Mouse (Mus musculus) A20 (cell line): ENCODE measurements around the gene Plscr3.

Experiments used
- DNase-seq: peaks from one replicate; pipeline ENCODE4 v3.0.0-alpha.2; 2011; ENCODE audit warnings: low read depth, low spot score

Gene Plscr3

DNA sequence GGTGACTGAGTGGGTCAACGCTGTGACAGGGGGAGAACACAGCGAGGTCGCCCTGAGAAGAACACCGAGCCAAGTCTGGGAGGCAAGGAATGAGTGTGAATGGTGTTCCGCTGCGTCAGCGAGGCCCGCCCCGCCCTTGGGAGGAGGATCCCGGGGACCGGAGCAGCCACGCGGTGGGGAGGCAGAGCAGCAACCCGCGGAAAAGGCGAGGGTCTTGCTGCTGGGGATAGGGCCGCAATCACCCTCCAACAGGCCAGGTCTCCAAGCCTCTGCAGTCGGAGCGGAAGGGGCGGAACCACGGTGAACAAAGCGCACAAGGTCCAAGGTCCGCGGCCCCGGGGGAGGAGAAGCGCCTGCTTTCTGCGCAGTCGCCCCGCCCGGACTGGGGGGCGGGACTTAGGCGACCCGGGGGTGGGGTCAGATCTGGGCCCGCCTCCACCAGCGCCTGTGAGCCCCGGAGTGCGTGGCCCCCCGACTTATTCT is at the start of gene Plscr3:
Gene Plscr3, plus strand, starts transcription at position 179 of the 483 bp plus-strand sequence.
- peak; percentile 93 for DNase-seq

DNA sequence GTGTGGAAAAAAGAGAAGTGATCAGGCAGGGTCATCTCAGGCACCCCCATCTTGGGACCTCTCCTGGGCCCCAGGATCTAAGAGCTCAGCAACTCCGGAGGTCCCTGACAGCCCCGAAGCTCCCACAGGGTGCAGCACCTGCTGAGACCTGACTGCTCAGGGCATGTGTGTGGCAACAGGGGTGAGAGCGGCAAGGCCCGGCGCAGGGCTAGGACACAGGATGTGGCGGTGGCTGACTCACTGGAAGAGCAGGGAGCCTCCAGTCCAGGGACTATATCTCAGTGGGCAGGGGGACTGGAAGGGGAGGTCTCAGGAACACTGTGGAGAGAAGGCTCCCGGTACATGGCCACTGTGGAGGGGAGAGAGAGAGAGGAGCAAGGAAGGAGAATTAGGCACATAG is 48.3 kb upstream of the Plscr3 start:
- no peak for DNase-seq

DNA sequence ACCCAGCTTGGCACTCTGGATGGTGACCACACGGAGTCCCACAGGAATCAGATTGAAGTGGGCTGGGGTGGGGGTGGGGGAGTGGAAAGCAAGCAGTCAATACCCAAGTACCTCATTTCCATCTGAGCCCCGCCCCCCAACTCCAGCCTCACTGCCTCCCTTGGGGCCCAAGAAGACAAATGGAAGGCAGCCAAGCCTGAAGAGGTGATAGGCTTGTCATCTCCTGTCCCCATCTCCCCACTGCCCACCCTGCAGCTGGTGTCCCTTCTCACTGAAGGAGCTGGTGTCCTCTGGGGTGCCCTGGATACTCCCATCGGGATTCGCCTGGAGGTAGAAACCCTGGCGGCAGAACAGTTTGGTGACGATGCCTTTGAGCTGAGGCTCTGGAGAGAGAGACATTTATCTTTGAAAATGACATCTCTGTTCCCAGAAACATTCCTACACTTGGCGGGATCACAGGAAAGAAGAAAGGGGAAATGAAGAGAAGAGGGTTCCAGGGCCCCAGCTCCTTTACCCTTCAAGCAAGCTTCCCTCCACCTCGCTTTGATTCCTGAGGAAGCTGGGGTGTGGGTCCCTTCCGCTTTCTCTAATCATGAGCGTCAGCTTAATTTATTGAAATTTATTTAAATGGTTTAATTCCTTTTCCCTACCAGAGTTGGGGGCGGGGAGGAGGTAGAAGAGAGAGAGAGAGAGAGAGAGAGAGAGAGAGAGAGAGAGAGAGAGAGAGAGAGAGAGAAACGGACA is 46.6 kb upstream of the Plscr3 start:
- peak; percentile 98 for DNase-seq

DNA sequence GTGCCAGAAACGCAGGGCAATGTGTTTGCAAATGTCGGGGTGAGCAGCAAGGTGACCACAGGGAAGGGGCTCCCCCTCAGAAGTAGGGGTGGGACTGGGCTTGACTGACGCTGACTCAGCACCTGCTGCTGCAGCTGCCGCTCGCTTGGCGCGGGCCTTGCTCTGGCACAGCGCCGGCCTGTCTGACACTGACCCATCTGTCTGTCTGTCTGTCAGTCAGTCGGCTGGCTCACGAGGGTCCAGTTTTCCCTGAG is 46.1 kb upstream of the Plscr3 start:
- DNase-seq, result peak; percentile 97

DNA sequence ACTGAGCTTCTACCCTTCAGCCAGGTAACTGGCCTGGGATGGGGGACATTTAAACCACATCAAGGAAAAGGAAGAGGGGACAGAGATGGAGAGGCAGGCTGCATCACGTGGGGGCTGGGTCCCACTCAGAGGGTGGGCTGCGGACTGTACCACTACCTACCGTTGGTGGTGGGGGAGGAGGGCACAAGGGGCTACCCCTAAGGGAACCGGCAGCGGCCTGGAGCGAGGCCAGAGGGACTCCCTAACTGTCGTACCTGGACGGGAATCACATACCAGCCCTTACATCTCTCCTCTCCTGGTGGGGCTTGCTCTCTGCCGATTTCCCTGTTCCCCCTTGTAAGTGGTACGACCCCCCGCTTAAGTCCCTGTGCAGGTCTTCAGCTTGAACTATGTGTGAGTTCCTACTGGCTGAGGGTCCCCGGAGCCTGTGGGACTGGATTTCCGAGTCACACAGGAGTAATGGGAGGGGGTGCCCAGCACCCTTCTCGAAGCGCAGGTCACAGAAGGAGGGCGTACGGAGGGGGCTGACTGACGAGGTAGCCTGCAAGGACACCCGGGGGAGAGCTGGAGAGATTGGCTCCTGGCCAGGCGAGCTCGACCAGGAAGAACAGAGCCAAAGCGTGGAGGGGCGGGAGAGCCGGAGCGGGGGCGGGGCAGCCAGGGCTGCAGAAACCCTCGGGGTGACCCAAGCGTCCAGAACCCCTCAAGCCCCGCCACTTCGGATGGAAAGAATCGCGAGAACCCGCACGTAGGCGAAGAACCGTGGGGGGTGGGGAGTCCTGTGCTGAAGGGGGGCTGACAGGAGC is 45.6 kb upstream of the Plscr3 start:
- peak; percentile 94 for DNase-seq

DNA sequence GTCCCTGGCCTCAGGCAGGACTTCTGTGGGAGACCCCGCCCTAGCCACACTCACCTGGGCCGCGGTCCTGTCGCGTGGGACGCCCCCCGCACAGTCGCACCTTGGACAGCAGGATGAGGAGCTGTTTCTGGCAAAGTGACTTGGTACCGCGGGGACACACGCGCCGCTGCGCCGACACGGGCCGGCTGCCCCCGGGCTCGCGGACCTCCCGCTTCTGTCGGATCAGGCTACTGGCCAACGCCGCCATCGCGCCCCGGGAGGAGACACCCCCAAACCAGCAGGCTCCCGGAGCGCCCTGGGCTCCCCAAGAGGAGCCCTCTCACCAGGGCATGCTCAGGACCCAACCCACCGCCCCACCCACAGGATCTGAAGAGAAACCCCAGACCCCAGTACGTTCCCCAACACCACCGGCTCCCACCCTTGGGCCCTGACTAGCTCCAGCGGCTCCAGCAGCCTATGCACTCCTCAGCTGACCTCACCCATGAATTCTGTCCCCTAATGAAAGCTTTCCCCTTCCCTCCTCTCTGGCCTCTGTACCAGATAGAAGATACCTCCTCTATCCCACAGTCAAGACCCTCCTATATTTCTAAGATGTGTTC is 44.7 kb upstream of the Plscr3 start, which contains the start of gene Fgf11:
Gene Fgf11, minus strand, starts transcription at position 479 of the 599 bp plus-strand sequence.
- DNase-seq, result no peak

DNA sequence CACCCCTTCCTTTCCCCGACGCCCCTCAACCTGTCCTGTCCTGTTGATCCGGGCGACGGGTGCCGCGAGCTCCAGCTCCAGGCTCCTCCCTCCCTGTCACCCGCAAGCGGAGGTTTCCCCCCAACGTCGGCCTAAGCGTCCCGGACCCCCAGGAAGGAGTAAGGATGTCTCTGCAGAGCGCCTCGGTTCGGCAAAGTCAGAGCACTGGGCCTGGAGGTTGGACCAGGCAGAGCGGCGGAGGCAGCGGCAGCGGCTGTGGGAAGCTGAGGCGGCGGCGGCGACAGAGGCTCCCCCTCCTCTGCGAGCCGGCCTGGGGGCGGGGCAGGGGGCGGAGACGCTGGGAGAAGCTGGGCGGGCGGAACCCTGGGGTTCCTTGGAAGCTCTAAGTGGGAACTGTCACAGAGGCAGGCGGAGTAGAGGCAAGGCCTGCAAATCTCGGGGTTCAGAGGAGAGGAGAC is 43.5 kb upstream of the Plscr3 start:
- DNase-seq, result peak; percentile 91

DNA sequence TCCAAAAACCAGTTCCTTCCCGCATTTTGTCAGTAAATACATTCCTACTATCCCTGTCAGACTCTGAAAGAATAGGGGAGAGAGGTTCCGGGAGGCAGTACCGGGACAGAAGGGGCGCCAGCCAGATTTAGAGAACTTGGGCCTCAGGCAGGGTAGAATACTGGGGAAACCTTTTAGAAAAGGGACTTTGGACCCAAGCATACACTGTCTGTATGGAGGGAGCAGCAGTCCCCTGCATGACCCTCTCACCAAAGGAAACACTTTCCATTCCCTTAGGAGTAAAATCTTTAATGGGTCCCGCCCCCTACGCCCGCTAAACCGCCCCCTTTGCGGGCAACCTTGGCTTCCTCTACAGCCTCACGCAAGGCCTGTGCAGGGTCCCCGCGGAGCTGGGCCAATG is 42.8 kb upstream of the Plscr3 start:
- no peak for DNase-seq

DNA sequence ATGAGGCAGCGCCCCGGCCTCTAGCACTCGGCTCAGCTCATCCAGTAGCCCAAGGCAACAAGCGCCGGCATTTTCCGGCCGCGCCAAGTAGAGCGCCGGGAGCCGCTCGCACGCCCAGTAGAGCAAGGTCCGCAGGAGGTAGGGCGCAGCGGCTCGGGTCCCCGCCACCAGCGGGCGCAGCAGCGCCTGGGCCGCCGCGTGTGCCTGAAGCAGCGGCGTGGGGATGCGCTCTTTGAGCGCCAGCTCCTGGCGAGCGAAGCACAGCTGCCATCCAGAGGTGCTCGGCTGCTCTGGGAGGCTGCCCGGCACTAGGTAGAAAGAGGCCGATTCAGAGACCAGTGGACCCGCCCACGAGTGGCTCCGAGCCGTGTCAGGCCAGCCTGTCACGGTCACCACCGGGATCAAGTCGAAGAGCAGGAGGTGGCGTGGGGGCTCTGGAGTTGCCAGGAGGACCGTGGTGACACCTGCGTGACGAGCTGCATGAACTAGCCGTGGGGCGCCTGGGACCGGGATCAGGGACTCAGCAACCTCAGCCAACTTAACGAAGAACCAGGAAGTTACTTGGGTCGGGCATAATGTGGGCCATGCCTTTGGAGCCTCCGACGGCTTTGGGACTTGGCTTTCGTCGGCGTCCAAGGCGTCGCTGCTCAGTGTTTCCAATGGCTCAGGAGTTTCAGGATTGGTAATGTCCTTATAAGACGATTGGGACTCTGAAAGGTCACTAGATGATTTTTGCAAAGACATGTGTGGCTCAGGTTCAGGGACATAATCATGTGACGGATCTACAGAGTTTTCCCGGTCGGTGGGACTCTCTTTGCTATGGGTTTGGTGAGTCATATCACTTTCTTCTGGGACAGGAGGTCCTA is 42.2 kb upstream of the Plscr3 start:
- peak; percentile 92 for DNase-seq

DNA sequence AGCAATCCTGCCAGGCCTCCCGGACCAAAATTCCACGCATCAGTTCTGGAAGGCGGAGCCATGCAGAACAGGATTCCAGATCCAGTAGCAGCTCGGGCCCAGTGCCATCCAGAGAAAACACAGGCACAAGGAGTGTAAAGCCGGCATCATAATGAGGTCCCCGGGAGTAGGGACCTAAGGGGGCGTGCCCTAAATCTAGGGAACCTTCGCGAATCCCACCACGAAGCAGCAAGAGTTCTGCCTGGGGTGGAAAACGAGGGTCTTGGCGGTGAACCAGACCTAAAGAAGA is 41.6 kb upstream of the Plscr3 start:
- no peak for DNase-seq

DNA sequence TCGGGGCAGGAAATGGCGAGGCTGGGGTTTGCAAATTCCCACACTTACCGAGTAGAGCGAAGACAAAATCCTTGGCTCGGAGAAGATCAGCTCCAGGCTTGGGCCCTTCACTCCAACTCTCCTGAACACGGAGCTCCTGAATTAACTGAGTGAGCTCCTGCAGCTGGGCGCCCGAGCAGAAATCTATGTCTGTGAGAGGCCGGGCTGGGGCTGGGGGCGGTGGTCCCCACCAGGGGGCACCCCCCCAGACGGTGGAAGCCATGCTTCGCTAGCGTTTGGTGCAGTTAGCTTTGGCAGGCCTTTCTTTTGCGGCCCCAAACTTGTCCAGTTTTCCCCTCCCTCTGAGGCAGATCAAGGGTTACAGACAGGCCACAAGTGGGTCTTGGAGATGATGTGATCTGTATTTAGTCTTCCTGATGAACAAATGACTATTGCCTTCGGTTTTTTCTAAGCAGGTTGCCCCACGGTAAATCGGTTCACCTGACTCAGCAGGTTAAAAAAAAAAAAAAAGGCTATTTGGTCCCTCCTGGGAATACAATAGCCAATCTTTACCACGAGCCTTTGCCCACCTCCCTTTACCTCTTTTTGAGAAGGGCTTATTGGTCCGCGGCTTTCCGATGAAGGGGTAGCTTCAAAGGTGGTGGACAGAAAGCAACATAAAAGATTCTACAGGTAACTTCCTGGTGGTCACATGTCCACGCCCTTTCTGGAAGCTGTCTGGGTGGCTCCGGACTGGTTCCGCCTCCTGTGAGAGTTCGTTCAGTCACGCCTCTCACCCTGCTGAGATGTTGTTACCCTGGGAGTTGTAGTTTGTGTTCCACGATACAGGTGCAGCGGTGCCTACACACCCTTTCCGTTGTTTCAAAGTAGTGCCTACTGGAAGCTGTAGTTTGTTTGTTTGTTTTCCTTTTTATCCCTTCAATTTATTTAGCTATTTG is 40.9 kb upstream of the Plscr3 start, which contains the start of gene Tmem102:
Gene Tmem102, minus strand, starts transcription at position 653 of the 938 bp plus-strand sequence.
- peak; percentile 87 for DNase-seq

DNA sequence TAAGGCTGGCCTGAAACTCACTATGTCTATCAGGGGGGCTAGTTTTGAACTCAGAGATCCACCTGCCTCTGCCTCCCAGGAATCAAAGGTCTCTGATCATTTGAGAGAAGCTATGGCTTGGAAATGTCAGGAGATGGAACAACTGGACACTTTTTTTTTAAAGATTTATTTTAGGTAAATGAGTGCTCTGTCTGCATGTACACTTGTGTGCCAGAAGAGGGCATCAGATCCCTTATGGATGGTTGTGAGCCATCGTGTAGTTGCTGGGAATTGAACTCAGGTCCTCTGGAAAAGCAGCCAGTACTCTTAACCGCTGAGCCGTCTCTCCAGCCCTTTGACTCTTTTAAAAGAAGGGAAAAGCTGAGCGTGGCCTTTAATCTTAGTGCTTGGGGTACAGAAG is 39.8 kb upstream of the Plscr3 start:
- no peak for DNase-seq

DNA sequence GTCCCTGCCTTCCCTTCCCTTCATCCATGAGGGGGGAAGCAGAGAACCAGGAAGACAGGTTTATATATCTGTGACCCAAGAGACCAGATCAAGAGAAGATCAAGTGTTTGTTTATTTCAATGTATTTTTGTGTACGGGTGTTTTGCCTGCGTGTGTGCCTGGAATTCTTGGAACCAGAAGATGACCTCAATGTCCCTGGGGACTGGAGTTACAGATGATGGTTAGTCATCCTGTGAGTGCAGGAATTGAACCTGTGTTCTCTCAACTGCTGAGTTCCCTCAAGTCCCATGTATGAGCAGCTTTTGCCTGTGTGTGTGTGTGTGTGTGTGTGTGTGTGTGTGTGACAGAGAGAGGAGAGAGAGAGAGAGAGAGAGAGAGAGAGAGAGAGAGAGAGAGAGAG is 38.5 kb upstream of the Plscr3 start:
- no peak for DNase-seq

DNA sequence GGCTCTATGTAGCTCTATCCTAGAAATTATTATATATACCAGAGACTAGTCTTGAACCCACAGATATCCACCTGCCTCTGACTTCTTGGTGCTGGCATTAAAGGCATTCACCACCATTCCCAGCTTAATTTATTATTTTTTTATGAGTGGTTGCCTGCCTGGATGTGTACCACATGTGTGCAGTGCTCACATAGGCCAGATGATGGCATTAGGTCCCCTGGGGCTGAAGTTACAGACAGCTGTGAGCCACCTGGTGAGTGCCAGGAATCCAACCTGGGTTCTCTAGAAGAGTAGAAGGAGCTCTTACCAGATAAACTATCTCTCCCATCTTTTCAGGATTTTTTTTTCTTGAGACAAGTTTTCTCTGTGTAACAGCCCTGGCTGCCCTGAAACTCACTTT is 35.9 kb upstream of the Plscr3 start:
- DNase-seq, result peak; percentile 32

DNA sequence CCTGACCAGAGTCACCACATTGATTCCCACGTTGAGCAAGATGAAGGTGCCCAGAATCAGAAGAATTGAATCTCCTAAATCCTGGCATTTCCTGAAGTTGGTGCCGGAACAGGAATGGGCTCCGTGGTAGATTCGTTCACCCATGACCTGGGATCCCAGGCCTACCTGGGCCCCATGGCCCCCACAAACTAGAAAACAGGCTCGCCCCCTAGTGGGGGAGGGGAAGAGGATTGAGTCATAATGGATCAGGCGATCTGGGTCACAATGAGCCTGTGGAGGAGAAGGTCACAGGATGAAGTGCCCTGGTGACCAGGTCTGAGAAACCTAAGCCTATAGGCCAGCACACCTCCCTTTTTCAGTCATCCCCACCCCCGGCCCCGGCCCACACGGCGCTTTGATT is 31.0 kb upstream of the Plscr3 start, which contains the start of gene Gm39566:
Gene Gm39566, minus strand, starts transcription at position 144 of the 400 bp plus-strand sequence.
- no peak for DNase-seq

DNA sequence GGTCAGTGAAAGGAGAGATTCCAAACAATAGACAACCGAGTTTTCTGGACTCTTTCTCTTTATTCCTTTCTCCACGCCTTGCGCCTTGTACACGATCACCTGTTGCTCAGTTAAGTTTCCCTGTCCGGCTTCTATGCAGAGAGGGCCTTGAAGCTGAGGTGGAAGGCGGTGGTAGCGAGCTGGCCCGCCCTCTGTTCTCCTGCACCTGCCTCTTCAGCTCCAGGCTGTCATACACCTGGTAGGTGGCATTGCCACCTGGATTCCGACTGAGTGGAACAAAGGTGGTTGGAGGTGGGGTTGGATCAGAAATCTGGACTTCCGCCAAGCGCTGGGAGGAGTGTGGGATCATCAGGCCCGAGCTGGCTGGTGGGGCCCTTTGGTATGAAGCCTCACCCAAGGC is 29.7 kb upstream of the Plscr3 start:
- DNase-seq, result no peak

DNA sequence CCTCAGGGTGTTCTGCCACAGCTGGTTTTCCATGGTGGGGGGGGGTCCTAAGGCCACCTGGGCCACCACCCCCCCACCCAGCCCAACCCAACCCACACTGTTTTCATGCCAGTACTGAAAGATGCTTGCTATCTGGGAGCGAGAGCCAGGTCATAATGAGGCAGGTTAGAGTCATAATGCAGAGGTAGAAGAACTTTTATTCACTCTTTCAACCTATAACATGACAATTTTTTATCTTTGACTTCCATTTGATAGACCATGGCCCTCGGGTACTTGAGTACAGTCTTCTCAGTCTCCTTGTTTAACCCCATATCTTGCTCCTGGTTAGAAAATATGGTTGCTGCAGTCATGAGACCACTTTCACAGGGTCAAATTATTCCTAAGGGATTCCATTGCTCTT is 27.8 kb upstream of the Plscr3 start, which contains the start of gene Spem2:
Gene Spem2, minus strand, starts transcription at position 101 of the 400 bp plus-strand sequence.
- DNase-seq, result no peak

DNA sequence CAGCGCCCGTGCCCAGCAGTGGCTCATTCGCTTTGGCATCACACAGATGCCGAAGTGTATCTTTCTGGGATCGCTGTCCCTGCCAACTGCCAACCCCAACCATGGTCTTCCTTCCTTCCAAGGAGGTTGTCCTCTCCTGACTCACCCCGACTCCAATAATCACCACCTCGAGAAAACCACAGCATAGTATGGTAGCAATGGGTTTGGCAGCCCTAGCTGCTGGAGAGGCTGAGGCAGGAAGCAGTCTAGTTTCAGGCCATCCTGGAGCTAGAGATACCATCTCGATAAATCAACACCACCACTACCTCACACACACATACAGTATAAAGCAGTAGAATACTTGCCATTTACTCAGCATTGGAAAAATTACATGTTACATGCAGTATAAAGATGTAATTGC is 27.3 kb upstream of the Plscr3 start:
- DNase-seq, result no peak

DNA sequence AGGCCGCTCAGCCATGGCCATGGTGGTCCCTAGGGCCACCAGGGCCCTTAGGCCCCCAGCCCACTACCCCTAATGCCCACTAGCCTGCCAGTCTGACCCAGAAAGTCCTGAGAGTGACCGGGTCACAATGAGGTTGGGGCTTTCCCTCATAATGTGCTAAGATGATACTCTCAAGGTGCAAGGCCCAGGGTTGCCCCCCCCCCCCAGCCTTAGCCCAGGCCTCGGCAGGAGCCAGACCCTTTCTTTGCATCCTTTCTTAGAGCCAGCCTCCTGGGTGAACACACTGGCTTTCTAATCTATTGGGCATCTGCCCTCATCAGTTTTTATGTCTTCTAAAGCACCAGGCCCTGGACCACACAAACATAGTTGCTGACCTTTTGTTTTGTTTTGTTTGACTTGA is 24.1 kb upstream of the Plscr3 start, which contains the start of gene Spem1:
Gene Spem1, minus strand, starts transcription at position 101 of the 400 bp plus-strand sequence.
- DNase-seq, result no peak

DNA sequence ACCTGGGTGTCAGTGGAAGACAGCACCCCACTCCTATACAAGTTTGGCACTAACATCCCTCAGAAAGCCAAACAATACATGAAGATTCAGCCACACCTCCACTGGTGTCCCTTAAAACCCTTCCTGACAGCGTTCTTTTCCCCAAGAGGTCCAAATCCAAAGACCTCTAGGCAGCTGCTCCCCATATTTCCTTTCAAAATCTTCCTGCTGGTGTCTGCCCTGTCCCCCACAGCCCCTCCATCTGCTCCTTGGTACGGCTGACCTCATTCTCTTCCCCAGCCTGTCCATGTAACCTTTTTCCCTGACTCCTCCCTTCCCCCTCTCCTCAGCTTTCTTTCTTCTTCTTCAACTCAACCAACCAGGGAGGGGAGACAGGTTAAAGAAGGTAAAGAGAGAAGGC is 22.7 kb upstream of the Plscr3 start:
- DNase-seq, result no peak
